Mouse (Mus musculus) induced T-regulatory cell, adult 2 months (primary cell): ENCODE measurements around the gene Trpm7.
"Not testable (repeated sequence)": the region's sequence is repeated elsewhere in the genome, so short reads cannot be mapped to it uniquely, and the experiment has no call there.

Experiments used
- DNase-seq: peaks from one replicate; pipeline ENCODE4 v3.0.0-alpha.2; 2012; ENCODE audit warnings: low read depth

Gene Trpm7

GRCm38 (mm10) chr2:126875871-126876796, at the start of gene Trpm7:
Trpm7 (minus strand) TSS chr2:126876230.
- peak; percentile 94 for DNase-seq

- peak; percentile 43 for DNase-seq
Observed at GRCm38 (mm10) chr2:126920358-126921060, 44.5 kb upstream of the Trpm7 start.

GRCm38 (mm10) chr2:126916236-126916635, 40.2 kb upstream of the Trpm7 start:
- no peak for DNase-seq

GRCm38 (mm10) chr2:126914096-126914495, 38.1 kb upstream of the Trpm7 start:
- no peak for DNase-seq

- DNase-seq = no peak
Observed at GRCm38 (mm10) chr2:126904162-126904561, 28.1 kb upstream of the Trpm7 start.

- no peak for DNase-seq
Observed at GRCm38 (mm10) chr2:126897511-126897910, 21.5 kb upstream of the Trpm7 start.

- DNase-seq = no peak
Observed at GRCm38 (mm10) chr2:126896941-126897340, 20.9 kb upstream of the Trpm7 start.

GRCm38 (mm10) chr2:126894245-126894644, 18.2 kb upstream of the Trpm7 start:
- no peak for DNase-seq

GRCm38 (mm10) chr2:126892316-126892715, 16.3 kb upstream of the Trpm7 start:
- no peak for DNase-seq

- DNase-seq = no peak
Observed at GRCm38 (mm10) chr2:126891743-126892142, 15.7 kb upstream of the Trpm7 start.

- DNase-seq = no peak
Observed at GRCm38 (mm10) chr2:126887141-126887540, 11.1 kb upstream of the Trpm7 start.

GRCm38 (mm10) chr2:126885871-126886270, 9.8 kb upstream of the Trpm7 start:
- DNase-seq = no peak

GRCm38 (mm10) chr2:126882711-126883110, 6.7 kb upstream of the Trpm7 start:
- DNase-seq = not testable (repeated sequence)

- DNase-seq = no peak
Observed at GRCm38 (mm10) chr2:126877991-126878390, 2.0 kb upstream of the Trpm7 start.

GRCm38 (mm10) chr2:126875516-126875835, 554 bp downstream of the Trpm7 start:
- no peak for DNase-seq

- DNase-seq = peak; percentile 63
Observed at GRCm38 (mm10) chr2:126874809-126875515, 1.1 kb downstream of the Trpm7 start.

- DNase-seq = no peak
Observed at GRCm38 (mm10) chr2:126866301-126866700, 9.7 kb downstream of the Trpm7 start.

- no peak for DNase-seq
Observed at GRCm38 (mm10) chr2:126865501-126866199, 10.4 kb downstream of the Trpm7 start.

- DNase-seq = no peak
Observed at GRCm38 (mm10) chr2:126865026-126865425, 11.0 kb downstream of the Trpm7 start.

- no peak for DNase-seq
Observed at GRCm38 (mm10) chr2:126844751-126845150, 31.3 kb downstream of the Trpm7 start.

GRCm38 (mm10) chr2:126838848-126839247, 37.2 kb downstream of the Trpm7 start:
- DNase-seq = no peak

GRCm38 (mm10) chr2:126817414-126817813, 58.6 kb downstream of the Trpm7 start:
- DNase-seq = no peak
